Mouse (Mus musculus) midbrain, embryonic 13.5 days (tissue): ENCODE measurements at regions not wholly inside any gene's neighbourhood (a gene's known extent, or its start where the extent isn't known, plus 50 kb on each side); places are given as distances from the start of the nearest gene placed in this dataset.
A peak's percentile ranks its signal among the peaks of the same experiment; 100 is the strongest.
"Not testable (repeated sequence)": the region's sequence is repeated elsewhere in the genome, so short reads cannot be mapped to it uniquely, and the experiment has no call there.

Experiments used
- ATAC-seq: fragments of 200-750 bp; cut with Nextera tagmentation; 2 replicates; pipeline ENCODE4 v1.8.0; 2017; ENCODE audit warnings: mild to moderate bottlenecking, moderate TSS enrichment, moderate library complexity
- H3K27ac ChIP-seq: fragments of 300-500 bp; sonication (generic); 2 replicates; pipeline ENCODE4 v1.5.1; 2015; ENCODE audit warnings: inconsistent platforms, mild to moderate bottlenecking, moderate library complexity
- H3K27me3 ChIP-seq: fragments of 300-500 bp; sonication (generic); 2 replicates; pipeline ENCODE4 v1.6.1; 2015; ENCODE audit warnings: mild to moderate bottlenecking, inconsistent platforms
- H3K36me3 ChIP-seq: fragments of 300-500 bp; sonication (generic); 2 replicates; pipeline ENCODE4 v1.6.1; 2015; ENCODE audit warnings: mild to moderate bottlenecking, inconsistent platforms
- H3K4me1 ChIP-seq: fragments of 300-500 bp; sonication (generic); replicated peaks from 2 replicates; pipeline ENCODE4 v1.6.1; 2015; ENCODE audit warnings: inconsistent platforms
- H3K4me2 ChIP-seq: fragments of 300-500 bp; sonication (generic); replicated peaks from 2 replicates; pipeline ENCODE4 v1.6.1; 2015; ENCODE audit warnings: moderate library complexity, mild to moderate bottlenecking, inconsistent platforms
- H3K4me3 ChIP-seq: fragments of 300-500 bp; sonication (generic); replicated peaks from 2 replicates; pipeline ENCODE4 v1.5.1; 2015; ENCODE audit warnings: mild to moderate bottlenecking, inconsistent platforms
- H3K9ac ChIP-seq: fragments of 300-500 bp; sonication (generic); replicated peaks from 2 replicates; pipeline ENCODE4 v1.6.1; 2015; ENCODE audit warnings: mild to moderate bottlenecking, inconsistent platforms
- H3K9me3 ChIP-seq: fragments of 300-500 bp; sonication (generic); 2 replicates; pipeline ENCODE4 v1.6.1; 2016; ENCODE audit warnings: mild to moderate bottlenecking, inconsistent platforms
- WGBS: fragments of 180-500 bp; shearing (Covaris S2); methylation state at CpG from one replicate; pipeline ENCODE4 v1.1.7; 2015; 5-methylcytosine and 5-hydroxymethylcytosine counted together

DNA sequence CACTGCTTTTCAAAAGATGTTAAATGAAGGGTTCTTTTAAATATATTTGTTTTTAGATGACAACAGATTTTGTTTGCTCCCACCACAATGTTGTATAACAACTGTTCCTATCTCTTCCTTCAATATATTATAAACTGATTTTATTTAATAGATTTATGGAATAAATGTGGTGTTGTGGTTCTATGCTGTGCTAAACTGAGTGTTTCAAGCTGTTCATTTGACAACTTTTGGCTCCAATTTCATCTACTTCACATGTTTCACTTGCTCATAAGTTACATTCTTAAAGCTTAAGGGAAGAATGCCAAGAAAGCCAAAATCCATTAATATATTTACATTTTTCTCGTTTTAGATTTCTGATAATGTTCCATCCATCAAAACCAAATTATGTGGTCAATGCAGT is 341.9 kb upstream of the Nova1 start:
- Histone ChIP-seq H3K36me3 (no peaks in the 10 kb centered on the region), H3K4me1 (peaks cover 26% of the 10 kb centered on the region), H3K27ac (no peak overlapping the region), H3K9me3 (no peaks in the 10 kb centered on the region), H3K9ac (no peak overlapping the region), H3K4me2 (no peak overlapping the region), H3K4me3 (no peak overlapping the region), H3K27me3 (no peaks in the 10 kb centered on the region)
- 85% methylated on average over 1 of the region's 1 CpGs for WGBS
- ATAC-seq: no peak

DNA sequence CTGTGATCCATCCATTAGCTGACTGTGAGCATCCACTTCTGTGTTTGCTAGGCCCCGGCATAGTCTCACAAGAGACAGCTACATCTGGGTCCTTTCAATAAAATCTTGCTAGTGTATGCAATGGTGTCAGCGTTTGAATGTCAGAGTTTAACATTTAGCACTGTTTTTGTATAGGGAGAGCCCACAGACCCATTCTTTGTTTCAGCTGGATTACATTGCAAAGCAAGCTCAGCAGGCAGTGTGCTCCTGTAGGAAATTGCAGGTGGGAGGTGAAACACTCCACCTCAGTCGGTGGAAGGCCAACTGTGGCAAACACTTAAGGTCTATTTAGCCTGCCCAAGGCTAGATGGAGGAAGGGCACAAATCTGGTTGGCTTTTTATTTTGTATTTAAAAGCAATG is 337.2 kb upstream of the Nova1 start:
- H3K4me1 ChIP-seq, H3K4me3 ChIP-seq, H3K9me3 ChIP-seq, H3K36me3 ChIP-seq, H3K9ac ChIP-seq, ATAC-seq, H3K27ac ChIP-seq, H3K4me2 ChIP-seq, H3K27me3 ChIP-seq: not testable (repeated sequence)
- 19% methylated on average over 3 of the region's 3 CpGs for WGBS

DNA sequence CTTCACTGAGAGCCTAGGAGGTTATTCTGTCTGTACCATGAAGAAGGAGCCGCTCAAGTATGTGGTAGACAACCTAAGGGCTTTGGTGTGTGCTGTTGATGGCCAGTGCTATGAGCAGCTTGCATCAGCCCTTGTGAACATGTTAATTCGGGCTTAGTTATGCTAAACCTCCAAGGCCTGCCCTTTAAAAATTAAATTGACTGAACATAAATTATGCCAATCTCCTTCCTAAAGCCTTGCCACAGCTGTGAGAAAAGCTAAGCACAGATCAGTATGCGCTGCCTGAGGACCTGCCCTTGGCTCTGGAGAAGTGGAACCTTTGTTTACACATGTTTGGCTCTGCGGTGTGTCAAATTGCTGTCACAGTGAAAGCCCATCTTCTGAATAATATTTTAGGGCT is 321.9 kb upstream of the Nova1 start:
- Histone ChIP-seq H3K36me3 (no peaks in the 10 kb centered on the region), H3K4me3 (no peak overlapping the region), H3K4me1 (peaks cover 6% of the 10 kb centered on the region), H3K27ac (peak overlapping the region; percentile 64), H3K4me2 (no peak overlapping the region), H3K9ac (no peak overlapping the region), H3K9me3 (no peaks in the 10 kb centered on the region), H3K27me3 (no peaks in the 10 kb centered on the region)
- ATAC-seq: peak; percentile 92
- 31% methylated on average over 4 of the region's 4 CpGs for WGBS

DNA sequence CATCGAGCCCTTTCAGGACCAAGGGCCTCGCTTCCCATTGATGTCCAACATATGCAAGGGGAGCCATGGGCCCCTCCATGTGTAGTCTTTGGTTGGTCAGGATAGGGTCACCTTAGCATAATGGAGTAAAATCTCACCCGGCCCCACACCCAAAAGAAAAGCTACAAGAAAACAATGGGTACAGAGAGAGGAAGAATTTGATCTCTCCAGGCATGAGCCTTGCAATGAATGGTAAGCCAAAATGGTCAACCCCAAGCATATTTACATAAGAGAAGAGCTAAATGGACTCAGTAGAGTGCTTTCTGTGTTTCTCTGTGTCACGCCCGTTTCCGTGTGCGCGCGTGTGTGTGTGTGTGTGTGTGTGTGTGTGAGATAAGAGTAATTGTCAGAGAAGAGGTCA is 311.1 kb upstream of the Nova1 start:
- Histone ChIP-seq H3K36me3 (no peaks in the 10 kb centered on the region), H3K9me3 (no peaks in the 10 kb centered on the region), H3K27me3 (no peaks in the 10 kb centered on the region), H3K4me3 (no peak overlapping the region), H3K9ac (no peak overlapping the region), H3K27ac (no peak overlapping the region), H3K4me1 (no peaks in the 10 kb centered on the region), H3K4me2 (no peak overlapping the region)
- no peak for ATAC-seq
- WGBS: 73% methylated on average over 9 of the region's 9 CpGs

DNA sequence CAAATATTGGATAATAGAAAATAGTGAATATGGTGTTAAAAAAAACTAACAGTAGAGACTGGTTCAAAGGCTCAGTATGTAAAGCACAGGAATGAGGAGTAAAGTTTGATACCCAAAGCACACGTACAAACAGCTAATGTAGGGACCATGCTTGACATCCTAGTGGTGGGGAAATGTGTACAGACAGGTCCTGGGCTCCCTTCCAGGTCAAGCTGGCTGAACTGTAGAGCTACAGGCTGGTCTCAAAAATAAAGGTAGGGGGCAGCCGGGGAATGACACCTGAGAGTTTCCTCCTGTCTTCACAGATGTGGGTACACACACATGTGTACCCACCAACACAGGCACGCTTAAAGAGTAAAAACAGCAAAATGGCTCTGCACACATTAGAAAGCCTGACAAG is 309.9 kb upstream of the Nova1 start:
- no peaks in the 10 kb centered on the region for H3K36me3 ChIP-seq
- no peak for ATAC-seq
- WGBS: 93% methylated on average over 3 of the region's 3 CpGs

DNA sequence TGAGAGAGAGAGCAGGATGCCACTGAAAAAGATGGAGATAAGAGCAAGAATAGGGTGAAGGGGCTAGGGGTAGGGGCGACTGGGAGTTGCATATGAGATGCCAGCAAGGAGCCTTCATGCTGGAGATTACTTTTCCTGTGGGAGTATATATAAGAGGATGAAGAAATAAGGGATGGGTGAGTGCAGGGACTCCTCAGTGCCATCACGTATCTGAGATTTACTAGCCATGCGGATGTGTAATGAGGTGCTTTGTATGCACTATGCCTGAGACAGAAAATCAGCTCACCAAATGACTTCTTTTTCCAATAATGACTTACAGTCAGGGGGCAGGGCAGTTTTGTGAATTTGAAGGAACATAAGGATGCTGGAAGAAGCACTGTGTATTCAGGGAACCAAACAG is 302.7 kb upstream of the Nova1 start:
- Histone ChIP-seq H3K4me2 (no peak overlapping the region), H3K9ac (no peak overlapping the region), H3K36me3 (no peaks in the 10 kb centered on the region), H3K27ac (peak overlapping the region; percentile 4; the same call in 1 of the 2 replicates), H3K4me1 (peaks cover 4% of the 10 kb centered on the region; the same call in 1 of the 2 replicates), H3K27me3 (no peaks in the 10 kb centered on the region), H3K9me3 (no peaks in the 10 kb centered on the region), H3K4me3 (no peak overlapping the region)
- peak; percentile 48; the same call in 1 of the 2 replicates for ATAC-seq
- whole genome bisulfite sequencing: 52% methylated on average over 3 of the region's 3 CpGs

More for the DNA sequence above, 309.9 kb upstream of the Nova1 start:
- H3K9me3 ChIP-seq: no peaks in the 10 kb centered on the region
- H3K27ac ChIP-seq: no peak overlapping the region
- no peak overlapping the region for H3K9ac ChIP-seq
- H3K27me3 ChIP-seq: no peaks in the 10 kb centered on the region
- no peaks in the 10 kb centered on the region for H3K4me1 ChIP-seq
- no peak overlapping the region for H3K4me3 ChIP-seq
- no peak overlapping the region for H3K4me2 ChIP-seq

DNA sequence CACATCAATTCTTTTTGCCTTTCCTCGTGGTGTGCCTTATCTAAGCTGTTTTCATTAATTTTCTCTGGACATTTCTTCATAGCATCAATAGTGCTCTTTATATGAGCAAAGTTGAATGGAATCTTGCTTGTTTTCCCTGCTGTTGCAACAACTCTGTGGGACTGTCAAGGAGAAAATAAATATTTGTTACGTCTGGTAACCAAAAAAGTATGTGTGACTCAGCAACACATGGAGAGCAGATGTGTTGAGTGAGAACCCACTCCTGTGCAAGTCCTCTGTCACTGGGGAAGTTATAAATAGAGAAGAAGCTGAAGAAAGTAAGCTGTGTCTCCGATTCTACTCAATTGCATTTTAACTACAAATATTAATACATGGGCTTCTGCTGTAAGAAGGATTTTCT is 298.8 kb upstream of the Nova1 start:
- WGBS: 83% methylated on average over 3 of the region's 3 CpGs
- no peaks in the 10 kb centered on the region for H3K36me3 ChIP-seq
- ATAC-seq: no peak

DNA sequence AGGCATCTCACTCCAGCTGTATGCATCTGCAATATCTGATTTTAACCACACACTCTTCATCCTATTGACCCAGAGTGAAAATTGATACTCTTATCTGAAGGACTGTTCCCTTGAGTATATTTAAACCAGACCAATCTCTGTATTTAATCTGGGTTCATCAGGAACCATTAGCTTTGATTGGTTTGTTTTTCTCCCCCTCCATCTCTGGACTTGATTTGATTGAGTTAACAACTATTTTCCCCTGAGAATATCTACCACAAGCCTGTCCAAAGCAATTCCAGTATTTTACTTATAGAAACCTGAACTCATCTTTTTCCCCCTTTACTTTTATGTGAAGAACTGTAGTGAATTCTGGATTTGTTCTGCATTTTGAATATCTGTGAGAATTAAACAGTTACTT is 270.5 kb upstream of the Nova1 start:
- H3K27ac ChIP-seq: no peak overlapping the region
- H3K36me3 ChIP-seq: no peaks in the 10 kb centered on the region
- no peak overlapping the region for H3K4me2 ChIP-seq
- H3K4me3 ChIP-seq: no peak overlapping the region
- no peak for ATAC-seq
- H3K4me1 ChIP-seq: no peaks in the 10 kb centered on the region
- H3K9me3 ChIP-seq: no peaks in the 10 kb centered on the region
- H3K9ac ChIP-seq: no peak overlapping the region
- no peaks in the 10 kb centered on the region for H3K27me3 ChIP-seq

More for the DNA sequence above, 298.8 kb upstream of the Nova1 start:
- peaks cover 4% of the 10 kb centered on the region; the same call in 1 of the 2 replicates for H3K4me1 ChIP-seq
- no peak overlapping the region for H3K4me3 ChIP-seq
- H3K27ac ChIP-seq: no peak overlapping the region
- H3K27me3 ChIP-seq: no peaks in the 10 kb centered on the region
- H3K9ac ChIP-seq: no peak overlapping the region
- H3K4me2 ChIP-seq: no peak overlapping the region
- H3K9me3 ChIP-seq: no peaks in the 10 kb centered on the region

DNA sequence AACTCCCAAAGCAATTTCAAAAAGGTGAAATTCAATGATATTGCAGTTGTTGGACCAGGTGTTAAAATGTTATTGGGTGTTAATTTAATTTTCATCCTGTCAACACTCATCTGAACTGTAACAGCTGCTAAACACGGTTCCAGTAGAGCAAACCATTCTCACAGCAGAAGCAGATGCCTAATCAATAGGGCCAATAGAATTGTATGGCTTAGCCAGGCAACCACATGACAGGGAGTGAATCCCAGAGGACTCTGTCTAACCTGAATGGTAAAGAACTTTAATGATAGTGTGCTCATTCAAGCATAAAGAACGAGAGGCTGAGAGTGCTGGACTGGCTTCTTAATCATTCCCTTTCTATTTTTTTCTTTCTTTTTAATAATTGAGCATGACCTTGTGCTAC is 256.2 kb upstream of the Nova1 start:
- WGBS: 41% methylated on average over 2 of the region's 2 CpGs
- ATAC-seq: no peak
- no peaks in the 10 kb centered on the region for H3K9me3 ChIP-seq
- H3K27me3 ChIP-seq: no peaks in the 10 kb centered on the region
- H3K27ac ChIP-seq: no peak overlapping the region
- no peak overlapping the region for H3K4me3 ChIP-seq
- no peaks in the 10 kb centered on the region for H3K36me3 ChIP-seq
- no peaks in the 10 kb centered on the region for H3K4me1 ChIP-seq
- H3K9ac ChIP-seq: no peak overlapping the region
- H3K4me2 ChIP-seq: no peak overlapping the region

DNA sequence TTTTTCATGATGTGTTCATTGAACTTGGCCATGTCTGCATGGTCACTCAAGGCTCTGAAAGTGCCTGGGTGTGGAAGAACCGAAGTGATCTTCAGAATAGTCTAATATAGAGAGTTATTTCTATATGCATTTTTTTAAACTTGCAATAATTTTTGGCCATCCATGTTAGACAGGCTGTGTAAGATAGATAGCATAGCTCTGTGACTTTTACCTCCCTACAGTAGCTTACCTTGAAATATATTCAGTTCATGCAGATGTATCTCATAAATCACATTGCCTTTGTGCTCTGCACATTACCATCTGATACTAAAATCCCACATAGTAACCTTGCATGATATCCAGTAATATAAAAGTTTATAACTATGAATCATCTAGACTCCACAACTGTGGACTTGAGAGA is 233.7 kb upstream of the Nova1 start:
- Histone ChIP-seq H3K27me3 (no peaks in the 10 kb centered on the region), H3K9ac (no peak overlapping the region), H3K4me3 (no peak overlapping the region), H3K9me3 (no peaks in the 10 kb centered on the region), H3K4me1 (no peaks in the 10 kb centered on the region), H3K4me2 (no peak overlapping the region), H3K27ac (no peak overlapping the region), H3K36me3 (no peaks in the 10 kb centered on the region)
- ATAC-seq: no peak
- WGBS: 91% methylated on average over 1 of the region's 1 CpGs

DNA sequence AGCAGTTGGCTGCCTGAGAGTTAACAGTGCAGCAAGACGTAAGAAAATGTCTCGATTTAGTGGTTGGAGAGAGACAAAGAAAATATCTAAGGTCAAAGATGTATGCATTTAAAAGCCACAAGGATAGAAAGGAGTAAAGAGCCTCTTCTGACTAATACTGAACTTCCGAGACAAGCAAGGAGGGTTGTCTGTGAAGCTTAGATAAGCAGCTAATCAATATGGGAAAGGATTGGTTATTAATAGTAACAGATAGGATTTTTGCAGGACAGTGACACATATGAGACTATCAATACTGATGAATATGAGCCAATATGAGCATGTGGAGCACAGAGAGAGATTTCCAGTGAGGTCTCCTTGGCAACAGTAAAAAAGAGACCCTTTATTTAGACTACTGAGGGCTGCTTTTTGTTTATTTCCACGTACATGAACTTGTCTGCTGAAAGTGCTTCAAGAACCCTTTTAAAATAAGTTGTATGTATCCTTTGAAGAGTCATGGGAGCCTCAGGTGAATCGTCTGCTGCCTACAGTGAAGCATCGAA is 202.2 kb upstream of the Nova1 start:
- Histone ChIP-seq H3K4me2 (no peak overlapping the region), H3K27ac (no peak overlapping the region), H3K9ac (no peak overlapping the region), H3K4me3 (no peak overlapping the region), H3K27me3 (no peaks in the 10 kb centered on the region), H3K9me3 (no peaks in the 10 kb centered on the region), H3K36me3 (no peaks in the 10 kb centered on the region), H3K4me1 (no peaks in the 10 kb centered on the region)
- no peak for ATAC-seq
- WGBS: 66% methylated on average over 6 of the region's 6 CpGs

DNA sequence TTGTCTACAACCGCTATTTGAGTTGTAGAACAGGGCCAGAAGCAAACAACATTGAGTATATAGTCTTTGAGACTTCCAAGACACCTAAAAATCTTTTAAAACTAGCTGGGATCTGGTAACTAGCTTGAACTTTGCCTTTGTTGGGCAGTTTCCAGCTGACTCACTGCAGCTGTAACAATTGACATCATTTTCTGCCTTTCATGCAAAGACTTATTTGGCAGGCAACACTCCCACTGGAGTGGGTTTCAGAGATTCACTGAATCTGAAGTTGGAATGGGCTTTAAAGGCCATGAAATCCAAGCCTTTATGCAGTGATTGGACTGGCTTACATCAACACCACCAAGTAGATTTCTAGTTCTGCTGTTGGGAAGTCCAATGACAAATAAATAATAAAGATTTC is 173.6 kb upstream of the Nova1 start:
- H3K9ac ChIP-seq: no peak overlapping the region
- 95% methylated on average over 1 of the region's 1 CpGs for WGBS
- H3K4me2 ChIP-seq: no peak overlapping the region
- H3K4me1 ChIP-seq: no peaks in the 10 kb centered on the region
- no peak overlapping the region for H3K27ac ChIP-seq
- no peaks in the 10 kb centered on the region for H3K9me3 ChIP-seq
- H3K4me3 ChIP-seq: no peak overlapping the region
- no peaks in the 10 kb centered on the region for H3K36me3 ChIP-seq
- no peaks in the 10 kb centered on the region for H3K27me3 ChIP-seq
- ATAC-seq: no peak

DNA sequence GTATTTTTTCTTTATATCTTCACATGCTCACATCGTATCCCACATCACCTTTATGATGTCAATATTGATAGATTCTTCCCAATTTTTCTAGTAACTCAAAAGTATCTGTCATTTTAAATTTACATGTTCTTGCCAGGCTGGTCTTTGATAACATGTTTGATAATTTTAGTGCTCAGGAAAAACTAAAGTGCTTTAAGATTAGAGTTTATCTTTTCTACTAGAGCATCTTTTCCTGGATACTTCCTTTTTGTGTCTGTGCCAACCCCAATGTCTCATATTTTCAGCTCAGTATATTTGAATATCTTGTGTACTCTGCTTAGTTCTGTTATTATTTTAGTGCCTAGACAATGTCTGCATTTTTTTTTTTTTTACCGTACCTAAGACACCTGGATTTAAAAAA is 170.2 kb upstream of the Nova1 start:
- no peaks in the 10 kb centered on the region for H3K4me1 ChIP-seq
- no peak overlapping the region for H3K4me3 ChIP-seq
- H3K4me2 ChIP-seq: no peak overlapping the region
- H3K9ac ChIP-seq: no peak overlapping the region
- H3K36me3 ChIP-seq: no peaks in the 10 kb centered on the region
- no peaks in the 10 kb centered on the region for H3K9me3 ChIP-seq
- no peaks in the 10 kb centered on the region for H3K27me3 ChIP-seq
- no peak overlapping the region for H3K27ac ChIP-seq
- no peak for ATAC-seq
- 82% methylated on average over 2 of the region's 2 CpGs for WGBS
